Mouse (Mus musculus) left cerebral cortex, adult 6 months (tissue): ENCODE data around the gene Ccl20. TPM values are rescaled to one million over a fixed set of nuclear protein-coding genes. Genes with fewer than 3 reads are reported as not detected.

ENCODE experiments used
- long read RNA-seq, 2 experiments: library from polyadenylated mRNA; unstranded; transcript quantifications; one replicate each; pipeline ENCODE4 v2.0.0; 2019 to 2020
- polyA plus RNA-seq: library from polyadenylated mRNA; unstranded; fragments of <200 nt; fragmentation: Nextera tagmentation; gene quantifications from 2 replicates; pipeline ENCODE4 v1.2.3, GENCODE M21; 2021

The Ccl20 gene
- not detected in 2 replicates for polyA plus RNA-seq
- long read RNA-seq, experiment 1: 0 reads
- long read RNA-seq, experiment 2: 0 reads

GRCm38 (mm10) chr1:83116447-83117137 is at the start of gene Ccl20:
Gene Ccl20, plus strand, starts transcription at chr1:83116766.

GRCm38 (mm10) chr1:83159603-83160002 is 43.0 kb downstream of the Ccl20 start, which contains the start of gene Daw1:
Gene Daw1, plus strand, starts transcription at chr1:83159752.

Other genes starting within 250 kb of the Ccl20 start
- gene A030005L19Rik, start 203.4 kb upstream of the Ccl20 start, polyA plus RNA-seq: not detected in 2 replicates
- gene A030014E15Rik, start 191.8 kb upstream of the Ccl20 start, polyA plus RNA-seq: not detected in 2 replicates
- not detected in 2 replicates for gene Gm6217, start 185.4 kb upstream of the Ccl20 start, polyA plus RNA-seq
- not detected in 2 replicates for gene A030003K21Rik, start 173.4 kb upstream of the Ccl20 start, polyA plus RNA-seq
- gene Gm7544, start 160.8 kb upstream of the Ccl20 start, polyA plus RNA-seq: not detected in 2 replicates
- not detected in 2 replicates for gene Gm47955, start 156.5 kb upstream of the Ccl20 start, polyA plus RNA-seq
- gene Gm47959, start 116.2 kb upstream of the Ccl20 start, polyA plus RNA-seq: not detected in 2 replicates
- 0.72 and 1.1 TPM in 2 replicates for gene Slc19a3, start 78.3 kb upstream of the Ccl20 start, polyA plus RNA-seq
- gene Krtap28-10, start 74.3 kb upstream of the Ccl20 start, polyA plus RNA-seq: not detected in 2 replicates
- not detected in 2 replicates for gene Gm47969, start 71.8 kb upstream of the Ccl20 start, polyA plus RNA-seq
- gene A030005K14Rik, start 57.4 kb upstream of the Ccl20 start, polyA plus RNA-seq: not detected in 2 replicates
- gene Krtap28-13, start 55.8 kb upstream of the Ccl20 start, polyA plus RNA-seq: not detected in 2 replicates
- 0.20 and 0.23 TPM in 2 replicates for gene Daw1, start 43.0 kb downstream of the Ccl20 start, polyA plus RNA-seq